Mouse (Mus musculus) intestine, postnatal 0 days (tissue): ENCODE results near the gene Prkcb. TPM values are rescaled to one million over a fixed set of nuclear protein-coding genes. Genes with fewer than 3 reads are reported as not detected.

Experiments
- ATAC-seq: fragments of 200-750 bp; cut with Nextera tagmentation; 2 replicates; pipeline ENCODE4 v1.8.0; 2017; ENCODE audit warnings: mild to moderate bottlenecking, moderate TSS enrichment, moderate library complexity
- H3K27ac ChIP-seq: fragments of 300-500 bp; sonication (generic); 2 replicates; pipeline ENCODE4 v1.5.1; 2014; ENCODE audit warnings: mild to moderate bottlenecking, low read depth, low read length, moderate library complexity
- H3K27me3 ChIP-seq: fragments of 300-500 bp; sonication (generic); replicated peaks from 2 replicates; pipeline ENCODE4 v1.6.1; 2014; ENCODE audit warnings: low read length, mixed read lengths; ENCODE audit not compliant: control insufficient read depth, insufficient read depth
- H3K36me3 ChIP-seq: fragments of 300-500 bp; sonication (generic); 2 replicates; pipeline ENCODE4 v1.6.1; 2014; ENCODE audit warnings: mild to moderate bottlenecking, moderate library complexity; ENCODE audit not compliant: control insufficient read depth, insufficient read depth
- H3K4me1 ChIP-seq: fragments of 300-500 bp; sonication (generic); replicated peaks from 2 replicates; pipeline ENCODE4 v1.6.1; 2014; ENCODE audit warnings: antibody characterized with exemption, low read length, mixed read lengths; ENCODE audit not compliant: control insufficient read depth, insufficient read depth
- H3K4me2 ChIP-seq: fragments of 300-500 bp; sonication (generic); replicated peaks from 2 replicates; pipeline ENCODE4 v1.6.1; 2014; ENCODE audit warnings: low read depth, mild to moderate bottlenecking, moderate library complexity
- H3K4me3 ChIP-seq: fragments of 300-500 bp; sonication (generic); 2 replicates; pipeline ENCODE4 v1.5.1; 2014; ENCODE audit warnings: low read depth, low read length
- H3K9ac ChIP-seq: fragments of 300-500 bp; sonication (generic); 2 replicates; pipeline ENCODE4 v1.6.1; 2014; ENCODE audit warnings: mild to moderate bottlenecking, low read depth, low read length
- H3K9me3 ChIP-seq: fragments of 300-500 bp; sonication (generic); 2 replicates; pipeline ENCODE4 v1.6.1; 2016; ENCODE audit warnings: mixed run types; ENCODE audit not compliant: control insufficient read depth
- CTCF ChIP-seq: sonication (generic); IDR thresholded peaks from 2 replicates; pipeline ENCODE4 v1.5.1; 2016; ENCODE audit warnings: low read depth, mild to moderate bottlenecking, control low read depth, antibody characterized with exemption, moderate library complexity
- WGBS: fragments of 180-500 bp; shearing (Covaris S2); extraction: QIAGEN DNeasy Blood & Tissue Kit; methylation state at CpG from one replicate; pipeline ENCODE4 v1.1.7; 2014; 5-methylcytosine and 5-hydroxymethylcytosine counted together
- polyA plus RNA-seq: library from polyadenylated mRNA; unstranded; fragments of >200 nt; fragmentation: Nextera tagmentation; extraction: Ambion mirVana; gene quantifications from 2 replicates; pipeline ENCODE4 v1.2.1, GENCODE M21; 2015

Gene Prkcb
- polyA plus RNA-seq, 1 experiment from 2014 or later = 4.7 TPM

GRCm38 (mm10) chr7:122339476-122339875, 50.9 kb downstream of the Prkcb start:
- Histone ChIP-seq H3K4me1 (no peaks in the 10 kb centered on the region), H3K27ac (no peak overlapping the region), H3K27me3 (no peaks in the 10 kb centered on the region), H3K4me3 (no peak overlapping the region), H3K9me3 (no peaks in the 10 kb centered on the region), H3K4me2 (no peak overlapping the region), H3K36me3 (no peaks in the 10 kb centered on the region), H3K9ac (no peak overlapping the region)
- no peak for ATAC-seq
- no peak for TF ChIP-seq CTCF
- 69% methylated on average over 2 of the region's 2 CpGs for WGBS

GRCm38 (mm10) chr7:122341813-122342212, 53.3 kb downstream of the Prkcb start:
- H3K4me3 ChIP-seq = no peak overlapping the region
- no peak for TF ChIP-seq CTCF

GRCm38 (mm10) chr7:122344656-122345055, 56.1 kb downstream of the Prkcb start:
- no peak overlapping the region for H3K4me3 ChIP-seq
- TF ChIP-seq CTCF = no peak
- H3K4me1 ChIP-seq = no peaks in the 10 kb centered on the region
- H3K9me3 ChIP-seq = no peaks in the 10 kb centered on the region
- H3K27ac ChIP-seq = no peak overlapping the region
- no peak overlapping the region for H3K9ac ChIP-seq
- no peak for ATAC-seq
- no peaks in the 10 kb centered on the region for H3K27me3 ChIP-seq
- H3K4me2 ChIP-seq = no peak overlapping the region
- H3K36me3 ChIP-seq = no peaks in the 10 kb centered on the region
- WGBS = 64% methylated on average over 7 of the region's 7 CpGs

More at GRCm38 (mm10) chr7:122341813-122342212, 53.3 kb downstream of the Prkcb start:
- no peak overlapping the region for H3K9ac ChIP-seq
- no peaks in the 10 kb centered on the region for H3K4me1 ChIP-seq
- 66% methylated on average over 3 of the region's 3 CpGs for WGBS
- no peaks in the 10 kb centered on the region for H3K9me3 ChIP-seq
- H3K4me2 ChIP-seq = no peak overlapping the region
- H3K27ac ChIP-seq = no peak overlapping the region
- no peaks in the 10 kb centered on the region for H3K36me3 ChIP-seq
- no peaks in the 10 kb centered on the region for H3K27me3 ChIP-seq
- ATAC-seq = no peak

- no peak for TF ChIP-seq CTCF
- Histone ChIP-seq H3K9ac (no peak overlapping the region), H3K27me3 (no peaks in the 10 kb centered on the region), H3K4me3 (no peak overlapping the region), H3K27ac (no peak overlapping the region), H3K4me2 (no peak overlapping the region), H3K9me3 (no peaks in the 10 kb centered on the region), H3K4me1 (no peaks in the 10 kb centered on the region), H3K36me3 (no peaks in the 10 kb centered on the region)
- WGBS = 75% methylated on average over 14 of the region's 14 CpGs
- no peak for ATAC-seq
These were observed 58.0 kb downstream of the Prkcb start for GRCm38 (mm10) chr7:122346251-122347242.

- TF ChIP-seq CTCF = no peak
These were observed 58.9 kb downstream of the Prkcb start for GRCm38 (mm10) chr7:122347433-122347832.

GRCm38 (mm10) chr7:122349961-122350360, 61.4 kb downstream of the Prkcb start:
- Histone ChIP-seq H3K9ac (no peak overlapping the region), H3K27ac (no peak overlapping the region), H3K36me3 (no peaks in the 10 kb centered on the region), H3K4me2 (no peak overlapping the region), H3K4me3 (no peak overlapping the region), H3K9me3 (no peaks in the 10 kb centered on the region), H3K27me3 (no peaks in the 10 kb centered on the region), H3K4me1 (no peaks in the 10 kb centered on the region)
- no peak for ATAC-seq
- 89% methylated on average over 5 of the region's 5 CpGs for WGBS
- no peak for TF ChIP-seq CTCF

More at GRCm38 (mm10) chr7:122347433-122347832, 58.9 kb downstream of the Prkcb start:
- H3K9ac ChIP-seq = no peak overlapping the region
- ATAC-seq = no peak
- no peak overlapping the region for H3K27ac ChIP-seq
- no peak overlapping the region for H3K4me2 ChIP-seq
- no peaks in the 10 kb centered on the region for H3K9me3 ChIP-seq
- WGBS = 77% methylated on average over 3 of the region's 3 CpGs
- H3K27me3 ChIP-seq = no peaks in the 10 kb centered on the region
- no peaks in the 10 kb centered on the region for H3K36me3 ChIP-seq
- H3K4me1 ChIP-seq = no peaks in the 10 kb centered on the region
- no peak overlapping the region for H3K4me3 ChIP-seq
